Mouse (Mus musculus) thymus, postnatal 0 days (tissue): ENCODE measurements around the gene Gm21731. TPM values are rescaled to one million over a fixed set of nuclear protein-coding genes. Genes with fewer than 3 reads are reported as not detected.
"Not testable (repeated sequence)": the region's sequence is repeated elsewhere in the genome, so short reads cannot be mapped to it uniquely, and the experiment has no call there.

ENCODE experiments used
- DNase-seq: peaks from one replicate; pipeline ENCODE4 v3.0.0-alpha.2; 2015; ENCODE audit warnings: low spot score
- polyA plus RNA-seq: library from polyadenylated mRNA; unstranded; fragments of >200 nt; fragmentation: Nextera tagmentation; extraction: Ambion mirVana; gene quantifications from 2 replicates; pipeline ENCODE4 v1.2.1, GENCODE M21; 2015

The Gm21731 gene
- polyA plus RNA-seq, result not detected in 2 replicates

- not testable (repeated sequence) for DNase-seq
These were observed at the start of gene Gm21731 for GRCm38 (mm10) chr13:120238811-120239210. Gene Gm21731, plus strand, starts transcription at chr13:120239111.

DNA sequence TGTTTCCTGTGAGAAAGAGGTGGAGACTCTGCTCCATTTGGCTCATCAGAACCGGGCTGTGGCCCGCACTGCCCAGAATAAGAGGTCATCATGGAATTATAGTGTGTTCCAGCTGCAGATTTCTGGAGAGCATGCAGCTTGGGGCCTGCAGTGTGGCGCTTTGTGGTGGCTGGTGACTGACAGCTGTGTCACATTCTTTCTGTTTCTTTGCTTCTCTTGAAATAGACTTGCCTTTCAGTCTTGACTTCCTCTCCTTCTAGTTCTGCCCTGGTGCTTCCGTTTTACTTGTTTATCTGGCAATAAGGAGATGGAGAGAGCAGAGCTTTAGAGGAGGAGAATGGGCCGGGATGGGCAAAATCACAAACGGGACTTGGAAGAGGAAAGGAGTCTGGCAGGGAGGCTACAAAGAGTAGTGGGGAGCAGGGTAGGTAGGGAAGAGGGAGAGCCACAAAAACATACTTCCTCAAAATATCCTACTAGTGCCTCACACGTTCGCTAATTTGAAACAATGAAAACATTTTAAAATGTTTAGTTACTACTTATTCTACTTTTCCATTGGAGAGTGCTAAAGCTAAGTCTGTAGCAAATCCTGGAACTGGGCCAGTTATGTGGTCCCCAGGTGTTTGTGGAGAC, 42.6 kb upstream of the Gm21731 start:
- DNase-seq, result not testable (repeated sequence)

DNA sequence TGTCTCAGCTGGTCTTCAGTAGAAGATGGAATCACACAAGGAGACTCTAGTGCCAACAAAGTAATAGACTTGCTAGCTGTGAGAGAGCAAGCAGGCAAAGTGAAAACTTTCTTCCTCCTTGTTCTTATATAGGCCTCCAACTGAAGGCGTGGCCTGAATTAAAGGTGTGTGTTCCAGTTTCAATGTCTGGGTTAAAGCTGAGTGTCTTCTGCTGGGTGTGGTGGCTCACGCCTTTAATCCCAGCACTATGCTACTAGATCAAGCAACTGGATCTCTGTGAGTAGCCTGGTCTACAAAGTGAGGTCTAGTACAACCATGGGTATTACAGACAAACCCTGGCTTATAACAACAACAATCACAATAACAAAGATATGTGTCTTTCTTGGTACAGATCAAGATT, 23.1 kb upstream of the Gm21731 start, which contains the start of gene Gm21762:
Gene Gm21762 (minus strand): TSS at position 101 of the 400 bp plus-strand sequence.
- not testable (repeated sequence) for DNase-seq

DNA sequence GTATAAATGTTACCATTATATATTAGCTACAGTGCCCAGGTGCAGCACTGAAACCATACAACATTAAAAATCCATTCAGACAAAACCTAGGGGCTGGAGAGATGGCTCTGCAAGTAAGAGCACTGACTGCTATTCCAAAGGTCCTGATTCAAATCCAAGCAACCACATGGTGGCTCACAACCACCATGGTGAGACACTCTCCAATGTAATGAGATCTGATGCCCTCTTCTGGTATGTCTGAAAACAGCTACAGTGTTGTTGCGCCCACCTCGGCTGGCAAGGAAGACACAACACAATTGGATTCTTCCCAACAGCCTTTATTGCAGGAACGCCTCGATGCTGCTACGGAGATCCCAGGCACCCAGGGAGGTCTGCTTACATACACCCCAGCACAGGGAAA, 18.0 kb upstream of the Gm21731 start:
- DNase-seq, result not testable (repeated sequence)

GRCm38 (mm10) chr13:120223012-120223659, 15.8 kb upstream of the Gm21731 start:
- DNase-seq, result not testable (repeated sequence)

DNA sequence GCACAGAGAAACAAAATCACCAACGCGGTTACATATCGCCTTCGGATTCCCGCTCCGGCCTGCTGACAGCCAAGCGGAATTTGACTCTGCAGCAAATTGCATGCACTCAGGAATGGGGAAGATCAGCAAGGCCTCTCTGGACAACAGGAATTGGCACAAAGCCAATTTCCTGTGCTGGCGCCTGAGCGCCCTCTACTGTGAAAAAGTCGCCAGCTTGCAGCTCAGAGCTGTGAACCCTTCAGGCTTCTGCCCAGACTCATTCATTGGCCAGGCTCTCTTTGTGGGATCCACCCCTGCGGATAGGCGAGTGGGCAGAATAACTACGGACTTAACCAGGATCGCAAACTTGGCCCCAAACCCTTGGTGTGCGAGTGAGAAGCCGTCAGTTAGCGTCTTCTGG, 7.1 kb upstream of the Gm21731 start:
- not testable (repeated sequence) for DNase-seq

- not testable (repeated sequence) for DNase-seq
These were observed 6.4 kb upstream of the Gm21731 start for GRCm38 (mm10) chr13:120232447-120233049.

DNA sequence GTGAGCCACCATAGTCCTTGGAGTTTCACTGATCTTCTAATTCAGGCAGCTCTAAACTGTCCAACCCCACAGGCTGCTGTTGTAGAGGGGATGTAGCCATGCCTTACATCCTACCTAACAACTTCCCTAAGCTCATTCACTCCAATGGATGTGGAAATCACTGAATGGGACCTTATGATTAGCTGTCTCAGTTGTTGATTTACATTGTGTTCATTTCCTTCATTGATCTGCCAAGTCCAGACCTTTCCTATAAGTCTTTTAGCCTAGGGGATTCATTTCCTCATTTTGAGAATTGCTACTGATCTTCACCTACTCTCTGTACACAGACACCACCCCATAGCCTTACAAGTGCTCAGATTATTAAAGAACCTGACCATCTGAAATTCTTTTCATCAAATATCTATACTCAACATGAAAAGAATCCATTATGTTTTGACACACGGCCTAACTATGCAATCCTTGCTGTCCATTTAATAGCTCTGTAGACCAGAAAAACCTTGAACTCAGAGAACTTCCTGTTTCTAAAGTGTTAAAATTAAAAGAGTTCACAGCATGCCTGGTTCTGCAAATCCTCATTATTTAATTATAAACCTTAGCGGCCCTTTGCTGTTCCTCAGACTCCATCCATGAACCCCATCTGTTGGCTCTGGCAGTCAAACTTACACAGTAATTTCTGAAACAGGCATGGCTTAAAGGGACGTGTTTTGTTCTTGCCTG, 12.5 kb downstream of the Gm21731 start:
- not testable (repeated sequence) for DNase-seq

DNA sequence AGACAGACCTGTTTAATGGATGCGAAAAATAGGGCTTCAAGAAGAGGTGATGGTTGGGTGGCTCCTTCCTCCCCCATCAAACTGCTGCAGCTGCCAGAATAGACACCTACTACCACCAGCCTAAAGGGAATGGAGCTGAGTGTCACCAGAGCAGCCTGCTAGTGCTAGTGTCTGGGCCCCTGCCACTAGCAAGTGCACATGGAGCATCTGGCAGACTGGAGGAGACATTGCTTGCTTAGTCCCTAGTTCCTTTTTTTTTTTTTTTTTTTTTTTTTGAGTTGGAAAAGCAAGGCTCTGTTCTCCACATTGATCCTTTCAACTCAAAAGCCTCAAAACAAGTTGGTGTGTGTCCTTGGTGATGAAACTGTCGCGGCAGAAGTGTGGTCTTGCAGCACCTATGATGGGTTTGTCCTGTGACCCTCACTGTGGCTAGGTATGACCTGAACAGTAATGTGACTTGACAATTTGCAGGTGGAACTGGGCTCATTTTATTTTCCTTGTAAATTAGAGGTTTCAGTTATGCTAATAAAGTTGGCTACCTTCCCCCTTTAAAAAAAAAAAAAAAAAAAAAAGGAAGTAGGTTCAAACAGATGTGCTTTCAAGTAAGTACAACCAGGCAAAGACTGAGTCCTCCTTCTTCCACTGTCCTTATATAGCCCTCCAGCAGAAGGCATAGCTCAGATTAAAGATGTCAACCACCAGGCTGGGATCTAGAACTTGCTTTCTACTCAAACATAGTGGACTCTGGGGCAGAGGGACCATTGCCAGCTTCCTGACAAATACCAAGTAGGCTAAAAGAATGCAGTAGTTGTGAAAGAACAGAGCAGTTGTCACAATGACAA, 20.1 kb downstream of the Gm21731 start:
- not testable (repeated sequence) for DNase-seq

- not testable (repeated sequence) for DNase-seq
These were observed 20.8 kb downstream of the Gm21731 start for GRCm38 (mm10) chr13:120259718-120260117.

GRCm38 (mm10) chr13:120262870-120263269, 24.0 kb downstream of the Gm21731 start, which contains the start of gene AF067061:
Gene AF067061, plus strand, starts transcription at chr13:120263114.
- not testable (repeated sequence) for DNase-seq

GRCm38 (mm10) chr13:120277837-120278236, 38.9 kb downstream of the Gm21731 start:
- not testable (repeated sequence) for DNase-seq

DNA sequence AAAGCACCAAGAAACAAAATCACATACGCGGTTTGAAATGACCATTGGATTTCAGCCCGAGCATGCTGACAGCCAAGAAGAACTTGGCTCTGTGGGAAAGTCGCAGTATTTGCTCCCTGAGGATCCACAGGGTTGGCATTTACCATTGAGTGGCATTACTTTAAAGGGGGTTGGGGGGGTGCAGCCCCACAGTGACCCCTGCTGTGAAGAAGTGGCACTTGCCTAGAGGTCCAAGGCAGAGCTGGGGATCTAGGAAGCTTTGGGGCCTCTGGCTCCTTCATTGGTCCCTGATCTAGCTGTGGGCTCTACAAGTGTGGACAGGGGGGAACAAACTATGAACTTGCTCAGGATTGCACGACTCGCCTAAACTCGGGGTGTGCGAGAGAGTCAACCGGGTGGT, 39.9 kb downstream of the Gm21731 start:
- DNase-seq, result no peak

Other genes starting within 250 kb of the Gm21731 start
- gene Gm36079, start 212.1 kb upstream of the Gm21731 start, polyA plus RNA-seq, result not detected in 2 replicates
- 0.68 and 0.69 TPM in 2 replicates for gene Gm21188, start 186.9 kb upstream of the Gm21731 start, polyA plus RNA-seq
- not detected in 2 replicates for gene Gm20767, start 98.9 kb upstream of the Gm21731 start, polyA plus RNA-seq
- gene Gm21818, start 66.7 kb upstream of the Gm21731 start, polyA plus RNA-seq, result not detected in 2 replicates
- 0.35 and 0.39 TPM in 2 replicates for gene Gm21762, start 23.2 kb upstream of the Gm21731 start, polyA plus RNA-seq
- gene AF067061, start 24.0 kb downstream of the Gm21731 start, polyA plus RNA-seq, result not detected in 2 replicates
- gene BC147527, start 61.3 kb downstream of the Gm21731 start, polyA plus RNA-seq, result 21.9 and 23.9 TPM in 2 replicates
- gene Tcstv3, start 77.8 kb downstream of the Gm21731 start, polyA plus RNA-seq, result not detected in 2 replicates